Mouse (Mus musculus) limb, embryonic 15.5 days (tissue): ENCODE measurements around the gene Fam189a1. TPM values are rescaled to one million over a fixed set of nuclear protein-coding genes. Genes with fewer than 3 reads are reported as not detected.

Experiments used
- ATAC-seq: fragments of 200-750 bp; cut with Nextera tagmentation; 2 replicates; pipeline ENCODE4 v1.8.0; 2017; ENCODE audit warnings: low read depth, moderate TSS enrichment; ENCODE audit not compliant: insufficient number of reproducible peaks, low FRiP score, low TSS enrichment
- H3K27ac ChIP-seq: fragments of 300-500 bp; sonication (generic); 2 replicates; pipeline ENCODE4 v1.5.1; 2015; ENCODE audit warnings: moderate library complexity, mild to moderate bottlenecking, inconsistent platforms
- H3K27me3 ChIP-seq: fragments of 300-500 bp; sonication (generic); 2 replicates; pipeline ENCODE4 v1.6.1; 2015; ENCODE audit warnings: inconsistent platforms
- H3K36me3 ChIP-seq: fragments of 300-500 bp; sonication (generic); 2 replicates; pipeline ENCODE4 v1.6.1; 2015; ENCODE audit warnings: inconsistent platforms
- H3K4me1 ChIP-seq: fragments of 300-500 bp; sonication (generic); 2 replicates; pipeline ENCODE4 v1.6.1; 2015; ENCODE audit warnings: inconsistent platforms
- H3K4me2 ChIP-seq: fragments of 300-500 bp; sonication (generic); 2 replicates; pipeline ENCODE4 v1.6.1; 2015; ENCODE audit warnings: mild to moderate bottlenecking, inconsistent platforms
- H3K4me3 ChIP-seq: fragments of 300-500 bp; sonication (generic); 2 replicates; pipeline ENCODE4 v1.5.1; 2015; ENCODE audit warnings: mild to moderate bottlenecking, inconsistent platforms
- H3K9ac ChIP-seq: fragments of 300-500 bp; sonication (generic); 2 replicates; pipeline ENCODE4 v1.6.1; 2015; ENCODE audit warnings: inconsistent platforms
- H3K9me3 ChIP-seq: fragments of 300-500 bp; sonication (generic); 2 replicates; pipeline ENCODE4 v1.6.1; 2016; ENCODE audit warnings: inconsistent platforms
- WGBS: fragments of 180-500 bp; shearing (Covaris S2); methylation state at CpG from one replicate; pipeline ENCODE4 v1.1.7; 2015; 5-methylcytosine and 5-hydroxymethylcytosine counted together
- polyA plus RNA-seq: library from polyadenylated mRNA; unstranded; fragments of >200 nt; fragmentation: Nextera tagmentation; extraction: Ambion mirVana; gene quantifications from 2 replicates; pipeline ENCODE4 v1.2.1, GENCODE M21; 2015

Gene Fam189a1
- polyA plus RNA-seq, 1 experiment from 2014 or later = 4.9 TPM

DNA sequence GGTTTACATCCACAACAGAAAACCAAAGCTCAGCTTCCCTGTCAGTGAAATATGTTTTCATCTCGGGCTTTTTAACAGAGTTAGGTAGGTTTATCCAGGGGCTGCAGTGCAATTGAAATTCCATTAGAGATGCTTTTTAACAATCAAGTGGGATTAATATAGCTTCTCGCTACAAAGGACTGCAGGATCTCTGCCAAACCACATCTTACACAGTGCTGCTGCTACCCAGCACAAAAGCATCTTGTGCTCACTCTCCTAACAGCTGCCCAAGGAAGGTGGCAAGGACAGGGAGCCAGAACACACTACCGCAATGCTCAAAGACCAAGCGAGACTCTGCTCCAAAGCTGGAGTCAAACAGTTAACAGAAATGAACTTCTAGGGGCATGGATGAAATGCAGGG, 219.4 kb downstream of the Fam189a1 start:
- no peaks in the 10 kb centered on the region for H3K4me1 ChIP-seq
- H3K4me2 ChIP-seq = no peak overlapping the region
- 57% methylated on average over 4 of the region's 4 CpGs for WGBS
- H3K9ac ChIP-seq = no peak overlapping the region
- no peak for ATAC-seq
- no peak overlapping the region for H3K27ac ChIP-seq
- no peaks in the 10 kb centered on the region for H3K9me3 ChIP-seq
- no peaks in the 10 kb centered on the region for H3K36me3 ChIP-seq
- no peaks in the 10 kb centered on the region for H3K27me3 ChIP-seq
- H3K4me3 ChIP-seq = no peak overlapping the region

DNA sequence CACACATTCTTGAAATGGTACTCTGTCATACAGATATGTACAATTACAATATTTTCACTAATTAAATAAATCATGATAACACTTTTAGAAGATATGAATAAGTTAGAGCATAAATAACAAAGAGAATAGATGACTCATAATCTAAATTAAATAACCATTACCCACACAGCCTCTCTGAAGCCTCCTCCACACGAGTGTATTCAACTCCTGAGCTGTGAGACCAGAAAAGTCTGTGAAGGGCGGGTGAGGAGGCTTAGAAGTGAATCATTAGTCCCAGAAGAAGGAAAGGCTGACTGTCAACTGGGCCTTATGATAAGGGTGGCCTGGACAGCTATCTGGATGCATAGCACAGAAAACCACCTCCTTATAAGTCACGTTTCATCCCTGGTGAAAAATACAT, 222.3 kb downstream of the Fam189a1 start:
- ATAC-seq = no peak
- 70% methylated on average over 3 of the region's 3 CpGs for WGBS
- H3K4me3 ChIP-seq = no peak overlapping the region
- no peaks in the 10 kb centered on the region for H3K4me1 ChIP-seq
- no peak overlapping the region for H3K9ac ChIP-seq
- no peaks in the 10 kb centered on the region for H3K9me3 ChIP-seq
- H3K36me3 ChIP-seq = no peaks in the 10 kb centered on the region
- no peak overlapping the region for H3K27ac ChIP-seq
- H3K4me2 ChIP-seq = no peak overlapping the region
- H3K27me3 ChIP-seq = no peaks in the 10 kb centered on the region

DNA sequence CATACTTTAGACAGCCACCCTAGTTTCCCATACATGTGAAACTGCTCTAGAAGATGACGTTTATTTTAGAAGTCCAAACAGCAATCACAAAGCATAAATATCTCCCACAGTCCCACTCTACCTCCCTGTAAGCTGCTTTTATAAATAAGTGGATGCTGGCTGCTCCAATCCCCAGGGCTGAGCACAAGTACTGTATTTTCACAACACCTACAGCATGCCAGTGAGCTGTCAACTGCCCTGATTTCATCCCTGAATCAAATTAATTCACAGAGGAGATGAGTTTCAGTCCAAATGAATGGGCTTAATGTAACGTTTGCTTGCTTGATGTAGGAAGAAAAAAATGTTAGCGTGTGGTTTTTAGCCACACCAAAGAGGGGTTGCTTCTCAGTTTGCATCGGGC, 225.4 kb downstream of the Fam189a1 start:
- no peak overlapping the region for H3K27ac ChIP-seq
- no peak for ATAC-seq
- no peaks in the 10 kb centered on the region for H3K36me3 ChIP-seq
- no peak overlapping the region for H3K9ac ChIP-seq
- WGBS = 72% methylated on average over 4 of the region's 4 CpGs
- no peaks in the 10 kb centered on the region for H3K27me3 ChIP-seq
- no peak overlapping the region for H3K4me2 ChIP-seq
- no peaks in the 10 kb centered on the region for H3K9me3 ChIP-seq
- H3K4me1 ChIP-seq = no peaks in the 10 kb centered on the region
- no peak overlapping the region for H3K4me3 ChIP-seq

DNA sequence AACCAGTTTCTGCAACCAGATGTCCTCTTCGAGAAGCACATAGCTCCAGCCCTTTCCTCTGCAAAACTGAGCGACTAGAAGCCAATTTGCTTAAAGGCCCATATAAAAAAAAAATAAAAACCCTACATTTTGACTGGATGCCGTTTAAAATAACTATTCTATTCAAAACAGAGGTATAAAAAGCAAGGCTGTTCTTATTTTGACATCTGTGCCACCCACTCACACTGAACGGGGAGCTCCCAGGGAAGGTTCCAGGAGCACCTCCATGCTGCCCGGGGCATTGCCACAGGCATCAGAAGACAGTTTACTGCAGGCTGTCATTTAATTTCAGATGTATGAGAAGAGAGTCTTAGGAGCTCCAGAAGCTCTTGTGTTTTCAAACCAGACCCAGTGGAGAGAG, 232.5 kb downstream of the Fam189a1 start:
- no peak overlapping the region for H3K4me3 ChIP-seq
- WGBS = 53% methylated on average over 5 of the region's 5 CpGs
- H3K36me3 ChIP-seq = no peaks in the 10 kb centered on the region
- no peak overlapping the region for H3K27ac ChIP-seq
- H3K4me1 ChIP-seq = no peaks in the 10 kb centered on the region
- H3K4me2 ChIP-seq = no peak overlapping the region
- H3K9me3 ChIP-seq = no peaks in the 10 kb centered on the region
- ATAC-seq = no peak
- H3K9ac ChIP-seq = no peak overlapping the region
- no peaks in the 10 kb centered on the region for H3K27me3 ChIP-seq

DNA sequence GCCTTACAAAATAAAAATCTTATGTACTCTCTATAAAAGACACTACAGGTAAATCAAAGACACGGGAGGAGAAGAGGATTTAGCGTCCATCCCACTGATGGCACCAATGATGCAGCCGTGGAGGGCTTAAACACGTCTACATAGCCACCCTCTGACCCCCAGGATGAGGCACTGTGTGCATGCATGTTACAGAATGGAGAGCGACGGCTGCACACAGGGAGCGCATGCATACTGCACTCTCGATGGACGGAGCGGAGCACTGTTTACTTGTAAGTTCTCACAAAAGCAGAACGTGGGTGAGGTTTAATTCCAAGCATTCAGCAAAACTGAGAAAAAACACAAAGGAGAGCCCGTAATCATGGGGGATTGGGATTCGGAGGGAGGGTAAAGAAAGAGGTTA, 235.2 kb downstream of the Fam189a1 start:
- Histone ChIP-seq H3K36me3 (no peaks in the 10 kb centered on the region), H3K27ac (no peak overlapping the region), H3K4me1 (no peaks in the 10 kb centered on the region), H3K4me2 (no peak overlapping the region), H3K9me3 (no peaks in the 10 kb centered on the region; the same call in 1 of the 2 replicates), H3K27me3 (no peaks in the 10 kb centered on the region), H3K4me3 (no peak overlapping the region), H3K9ac (no peak overlapping the region)
- WGBS = 85% methylated on average over 13 of the region's 13 CpGs
- no peak for ATAC-seq

DNA sequence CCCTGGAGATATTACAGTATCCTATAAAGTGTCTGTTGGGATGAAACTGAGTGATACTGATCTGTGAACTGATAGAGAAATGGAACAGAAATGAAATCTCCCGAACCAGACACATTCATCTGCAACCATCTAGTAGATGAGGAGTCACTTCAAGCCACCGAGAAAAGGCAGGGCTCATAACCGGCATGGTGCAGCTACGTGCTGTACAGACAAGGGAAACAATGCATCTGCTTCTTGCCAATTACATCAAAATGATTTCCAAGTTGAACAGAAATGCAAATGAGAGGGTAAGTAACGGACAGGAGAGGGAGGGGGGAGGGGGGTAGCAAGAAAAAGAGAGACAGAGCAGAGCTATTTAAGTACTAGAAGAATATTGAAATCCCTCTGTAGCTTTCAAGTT, 235.6 kb downstream of the Fam189a1 start:
- H3K4me1 ChIP-seq = no peaks in the 10 kb centered on the region
- no peak overlapping the region for H3K27ac ChIP-seq
- no peaks in the 10 kb centered on the region for H3K36me3 ChIP-seq
- no peaks in the 10 kb centered on the region for H3K27me3 ChIP-seq
- no peak overlapping the region for H3K4me2 ChIP-seq
- 86% methylated on average over 5 of the region's 5 CpGs for WGBS
- no peak overlapping the region for H3K4me3 ChIP-seq
- H3K9me3 ChIP-seq = no peaks in the 10 kb centered on the region; the same call in 1 of the 2 replicates
- no peak for ATAC-seq
- H3K9ac ChIP-seq = no peak overlapping the region

DNA sequence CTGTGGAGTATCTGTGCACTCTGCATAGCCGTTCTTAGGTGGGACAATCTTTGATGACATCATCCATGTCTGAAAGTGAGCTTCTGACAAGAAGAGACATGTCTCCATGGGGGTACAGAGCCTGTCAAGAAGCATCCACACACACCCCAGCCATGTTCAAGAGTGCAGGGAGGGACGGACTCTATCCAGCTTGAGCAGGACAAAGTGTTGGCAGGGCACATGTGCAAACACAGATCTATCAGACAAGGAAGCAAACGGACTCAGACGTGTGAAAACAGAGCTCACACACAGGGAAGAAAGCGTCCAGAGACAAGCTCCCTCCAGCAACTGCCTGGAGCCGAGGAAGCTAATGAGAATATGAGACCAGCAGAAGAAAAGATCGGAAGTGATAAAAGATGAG, 239.7 kb downstream of the Fam189a1 start:
- H3K27me3 ChIP-seq = no peaks in the 10 kb centered on the region
- H3K4me2 ChIP-seq = no peak overlapping the region
- H3K27ac ChIP-seq = no peak overlapping the region
- no peak for ATAC-seq
- no peaks in the 10 kb centered on the region for H3K36me3 ChIP-seq
- 24% methylated on average over 7 of the region's 7 CpGs for WGBS
- no peaks in the 10 kb centered on the region; the same call in 1 of the 2 replicates for H3K9me3 ChIP-seq
- no peaks in the 10 kb centered on the region for H3K4me1 ChIP-seq
- no peak overlapping the region for H3K9ac ChIP-seq
- H3K4me3 ChIP-seq = no peak overlapping the region

DNA sequence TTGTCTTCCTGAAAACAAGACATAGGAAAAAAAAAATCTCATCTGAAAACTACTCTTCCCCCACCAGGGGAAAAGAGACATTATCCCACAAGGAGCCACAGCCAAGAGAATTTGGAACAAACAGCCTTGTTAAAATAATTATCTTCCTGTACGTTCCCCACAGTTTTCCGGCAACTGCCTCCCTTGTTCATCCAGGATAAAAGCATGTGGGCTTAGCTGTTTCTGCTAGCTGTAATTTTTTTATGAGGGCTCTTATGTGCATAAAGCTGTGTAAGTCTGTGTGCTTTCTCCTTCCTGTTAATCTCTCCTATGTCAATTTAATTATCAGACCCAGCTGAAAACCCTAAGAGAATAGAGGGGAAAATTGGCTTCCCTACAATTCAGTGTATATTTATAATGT, 241.2 kb downstream of the Fam189a1 start:
- Histone ChIP-seq H3K9ac (no peak overlapping the region), H3K4me1 (no peaks in the 10 kb centered on the region), H3K27me3 (no peaks in the 10 kb centered on the region), H3K4me3 (no peak overlapping the region), H3K36me3 (no peaks in the 10 kb centered on the region), H3K27ac (no peak overlapping the region), H3K4me2 (no peak overlapping the region), H3K9me3 (no peaks in the 10 kb centered on the region; the same call in 1 of the 2 replicates)
- ATAC-seq = no peak
- 28% methylated on average over 2 of the region's 2 CpGs for WGBS

DNA sequence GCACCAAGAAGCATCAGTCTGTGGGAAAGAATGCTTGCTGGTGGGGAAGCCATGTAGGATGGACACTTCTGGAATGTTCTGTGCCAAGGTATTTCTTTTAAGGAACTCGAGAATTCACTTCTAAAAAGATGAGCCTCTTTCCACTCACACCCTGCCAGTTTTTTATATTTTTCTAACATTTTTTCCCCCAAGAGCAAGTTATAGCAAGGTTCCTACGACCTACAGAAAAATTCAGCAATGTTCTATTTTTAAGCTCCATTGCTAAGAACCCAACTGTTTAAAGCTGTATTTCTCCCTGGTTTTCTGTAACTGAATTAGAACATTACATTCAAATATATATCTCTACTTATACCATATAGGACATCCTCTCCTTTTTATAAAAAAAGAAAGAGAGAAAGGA, 244.4 kb downstream of the Fam189a1 start:
- Histone ChIP-seq H3K27ac (no peak overlapping the region), H3K9ac (no peak overlapping the region), H3K4me3 (no peak overlapping the region), H3K4me2 (no peak overlapping the region), H3K4me1 (no peaks in the 10 kb centered on the region), H3K9me3 (no peaks in the 10 kb centered on the region), H3K27me3 (no peaks in the 10 kb centered on the region), H3K36me3 (no peaks in the 10 kb centered on the region)
- no peak for ATAC-seq
- WGBS = 66% methylated on average over 2 of the region's 2 CpGs

DNA sequence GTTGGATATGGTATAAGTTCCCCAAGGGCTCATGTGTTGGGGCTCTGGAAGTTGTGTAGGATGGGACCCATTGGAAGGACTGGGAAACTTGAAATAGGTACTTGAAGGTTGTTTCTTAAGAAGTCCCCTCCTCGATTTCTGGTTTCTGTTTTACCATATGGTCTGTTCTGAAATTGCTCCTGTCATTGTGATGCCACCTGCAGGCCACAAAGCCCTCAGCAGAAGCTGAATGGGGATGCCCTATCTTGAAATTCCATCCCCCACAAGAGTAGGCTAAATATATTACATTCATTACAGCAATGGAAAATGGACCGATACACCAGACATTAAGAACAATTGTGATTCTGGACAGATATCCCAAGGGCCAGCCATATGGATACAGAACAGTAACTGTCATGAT, 246.2 kb downstream of the Fam189a1 start:
- no peaks in the 10 kb centered on the region for H3K9me3 ChIP-seq
- no peak overlapping the region for H3K9ac ChIP-seq
- no peaks in the 10 kb centered on the region for H3K27me3 ChIP-seq
- WGBS = 84% methylated on average over 2 of the region's 2 CpGs
- H3K4me2 ChIP-seq = no peak overlapping the region
- no peak for ATAC-seq
- no peak overlapping the region for H3K4me3 ChIP-seq
- no peaks in the 10 kb centered on the region for H3K36me3 ChIP-seq
- no peaks in the 10 kb centered on the region for H3K4me1 ChIP-seq
- H3K27ac ChIP-seq = no peak overlapping the region

DNA sequence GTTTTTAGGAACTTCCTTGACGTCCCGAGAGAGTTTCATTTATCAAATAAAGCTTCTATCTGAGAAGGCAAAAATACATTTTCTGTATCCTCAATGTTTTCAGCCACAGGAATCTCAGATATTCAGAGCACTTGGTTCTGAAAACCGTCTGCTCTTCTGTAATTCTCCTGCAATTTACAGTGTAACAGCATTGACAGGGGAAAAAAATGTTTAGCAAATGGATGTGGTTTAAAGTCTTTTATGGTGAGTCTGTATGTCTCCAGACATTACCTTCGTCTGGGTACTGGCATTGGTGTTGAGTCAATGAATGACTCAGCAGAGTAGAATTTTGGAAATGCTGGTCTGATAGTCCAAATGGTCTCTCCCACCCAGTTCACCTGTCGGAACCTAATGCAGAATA, 249.4 kb downstream of the Fam189a1 start:
- Histone ChIP-seq H3K9ac (no peak overlapping the region), H3K27me3 (no peaks in the 10 kb centered on the region), H3K4me2 (no peak overlapping the region), H3K9me3 (no peaks in the 10 kb centered on the region), H3K36me3 (no peaks in the 10 kb centered on the region), H3K27ac (no peak overlapping the region), H3K4me3 (no peak overlapping the region), H3K4me1 (no peaks in the 10 kb centered on the region)
- no peak for ATAC-seq
- 49% methylated on average over 5 of the region's 5 CpGs for WGBS

DNA sequence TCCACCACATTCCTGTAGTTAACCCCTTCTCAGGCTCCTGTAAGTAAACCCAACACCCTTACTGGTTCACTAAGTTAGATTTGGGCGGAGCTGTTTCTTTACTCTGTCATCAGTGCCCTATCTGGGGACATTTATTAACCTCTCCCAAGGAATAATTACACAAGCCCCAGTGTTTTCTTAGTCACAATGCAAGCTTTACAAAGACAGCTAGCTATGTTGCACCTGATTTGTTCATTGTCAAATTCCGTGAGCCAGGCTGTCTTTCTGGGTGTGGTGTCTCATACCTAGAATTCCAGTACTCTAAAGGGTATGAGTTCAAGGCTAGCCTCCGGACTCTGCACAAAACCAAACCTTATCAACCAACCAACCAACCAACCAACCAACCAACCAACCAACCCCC, 250.9 kb downstream of the Fam189a1 start:
- no peak overlapping the region for H3K4me3 ChIP-seq
- H3K9ac ChIP-seq = no peak overlapping the region
- no peak for ATAC-seq
- no peak overlapping the region for H3K27ac ChIP-seq
- H3K4me1 ChIP-seq = no peaks in the 10 kb centered on the region
- no peaks in the 10 kb centered on the region for H3K27me3 ChIP-seq
- H3K36me3 ChIP-seq = no peaks in the 10 kb centered on the region
- 93% methylated on average over 3 of the region's 3 CpGs for WGBS
- no peak overlapping the region for H3K4me2 ChIP-seq
- H3K9me3 ChIP-seq = no peaks in the 10 kb centered on the region

DNA sequence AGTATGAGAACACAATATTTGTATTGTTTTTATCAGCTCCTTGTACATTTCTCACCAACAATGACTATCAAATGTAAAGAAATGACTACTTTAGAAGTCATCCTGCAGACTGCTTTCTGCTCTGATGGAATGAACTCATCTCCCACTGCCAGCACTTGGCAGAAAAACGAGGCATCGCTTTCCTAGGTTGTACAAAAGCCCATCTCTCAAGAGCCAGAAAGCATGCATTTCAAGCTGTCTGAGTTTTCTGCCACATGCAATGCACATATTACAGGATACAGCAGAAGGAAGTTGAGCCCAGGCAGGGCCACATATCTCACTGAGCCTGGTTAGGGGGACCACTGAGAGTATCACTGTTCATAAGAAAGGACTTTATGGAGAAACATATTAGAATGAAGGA, 256.1 kb downstream of the Fam189a1 start:
- Histone ChIP-seq H3K9me3 (no peaks in the 10 kb centered on the region), H3K27me3 (no peaks in the 10 kb centered on the region), H3K27ac (no peak overlapping the region), H3K4me3 (no peak overlapping the region), H3K4me2 (no peak overlapping the region), H3K36me3 (no peaks in the 10 kb centered on the region), H3K9ac (no peak overlapping the region), H3K4me1 (no peaks in the 10 kb centered on the region)
- no peak for ATAC-seq
- 83% methylated on average over 2 of the region's 2 CpGs for WGBS
